Mouse (Mus musculus): ENCODE measurements around the gene Scn8a. TPM values are rescaled to one million over a fixed set of nuclear protein-coding genes. Genes with fewer than 3 reads are reported as not detected.

Gene Scn8a
- total and polyA plus RNA-seq, 3 experiments, result 0.02 TPM; not detected in 2

- H3K27me3 ChIP-seq (ENCODE audit: control insufficient read depth, insufficient read depth, low read length), result no peaks in the 10 kb centered on the region
- no peak for DNase-seq
- no peaks in the 10 kb centered on the region for H3K79me2 ChIP-seq (replicated peaks; ENCODE audit: control insufficient read depth, insufficient read depth, low read length)
- H3K27ac ChIP-seq, result no peak overlapping the region
- no peak overlapping the region for H3K4me3 ChIP-seq
- no peak for TF ChIP-seq CTCF (IDR thresholded peaks at IDR 0.05)
- no peak for TF ChIP-seq EP300 (IDR thresholded peaks at IDR 0.05; ENCODE audit: insufficient read depth, low read depth, low read length)
- TF ChIP-seq POLR2A (IDR thresholded peaks at IDR 0.05; ENCODE audit: insufficient read depth, low read depth, low read length), result no peak
- WGBS, result 37% methylated on average over 26 of the region's 26 CpGs
- no peak overlapping the region for H3K9ac ChIP-seq (ENCODE audit: low read depth, low read length)
- H3K36me3 ChIP-seq (ENCODE audit: control insufficient read depth, insufficient read depth, low read length), result no peaks in the 10 kb centered on the region
- peaks cover 11% of the 10 kb centered on the region for H3K4me1 ChIP-seq (ENCODE audit: control insufficient read depth, insufficient read depth, low read length)
- intact Hi-C loops (cut with DNase I), result loop anchor here (5.0 kb wide), 1 partner anchor 41 kb away; the partner anchor contains the start of gene Ankrd33
Measured at GRCm38 (mm10) chr15:101076071-101077000, 206.7 kb downstream of the Scn8a start.

GRCm38 (mm10) chr15:101077001-101077812 lies 207.5 kb downstream of the Scn8a start:
- Histone ChIP-seq H3K4me3 (peak overlapping the region; percentile 64), H3K27me3 (ENCODE audit: control insufficient read depth, insufficient read depth, low read length) (no peaks in the 10 kb centered on the region), H3K79me2 (replicated peaks; ENCODE audit: control insufficient read depth, insufficient read depth, low read length) (no peaks in the 10 kb centered on the region), H3K27ac (peak overlapping the region; percentile 82), H3K4me1 (ENCODE audit: control insufficient read depth, insufficient read depth, low read length) (peaks cover 11% of the 10 kb centered on the region), H3K9ac (ENCODE audit: low read depth, low read length) (peak overlapping the region; percentile 92), H3K36me3 (ENCODE audit: control insufficient read depth, insufficient read depth, low read length) (no peaks in the 10 kb centered on the region)
- no peak for TF ChIP-seq EP300 (IDR thresholded peaks at IDR 0.05; ENCODE audit: insufficient read depth, low read depth, low read length)
- no peak for TF ChIP-seq POLR2A (IDR thresholded peaks at IDR 0.05; ENCODE audit: insufficient read depth, low read depth, low read length)
- TF ChIP-seq CTCF (IDR thresholded peaks at IDR 0.05), result no peak
- 14% methylated on average over 34 of the region's 34 CpGs for WGBS
- no peak for DNase-seq
- intact Hi-C loops (cut with DNase I), result loop anchor here (5.0 kb wide), 1 partner anchor 40 kb away; the partner anchor contains the start of gene Ankrd33

GRCm38 (mm10) chr15:101077813-101078730 lies 208.4 kb downstream of the Scn8a start, which contains the start of gene Fignl2:
Gene Fignl2 (minus strand): TSS chr15:101078567.
- TF ChIP-seq EP300 (IDR thresholded peaks at IDR 0.05; ENCODE audit: insufficient read depth, low read depth, low read length), result no peak
- no peak for TF ChIP-seq POLR2A (IDR thresholded peaks at IDR 0.05; ENCODE audit: insufficient read depth, low read depth, low read length)
- TF ChIP-seq CTCF (IDR thresholded peaks at IDR 0.05), result no peak
- intact Hi-C loops (cut with DNase I), result loop anchor here (5.0 kb wide), 1 partner anchor 39 kb away; the partner anchor contains the start of gene Ankrd33
- Histone ChIP-seq H3K27me3 (ENCODE audit: control insufficient read depth, insufficient read depth, low read length) (no peaks in the 10 kb centered on the region), H3K4me1 (ENCODE audit: control insufficient read depth, insufficient read depth, low read length) (peaks cover 9% of the 10 kb centered on the region), H3K9ac (ENCODE audit: low read depth, low read length) (peak within 1 kb of the TSS; percentile 92), H3K4me3 (peak within 1 kb of the TSS; percentile 64), H3K27ac (peak within 1 kb of the TSS; percentile 82), H3K79me2 (replicated peaks; ENCODE audit: control insufficient read depth, insufficient read depth, low read length) (no peaks in the 10 kb centered on the region), H3K36me3 (ENCODE audit: control insufficient read depth, insufficient read depth, low read length) (no peaks in the 10 kb centered on the region)
- DNase-seq, result peak; percentile 58 to 69
- under 1% methylated on average over 82 of the region's 96 CpGs for WGBS

- intact Hi-C loops (cut with DNase I), result loop anchor here (5.0 kb wide), 1 partner anchor 39 kb away; the partner anchor contains the start of gene Ankrd33
- Histone ChIP-seq H3K27ac (peak overlapping the region; percentile 82), H3K4me1 (ENCODE audit: control insufficient read depth, insufficient read depth, low read length) (peaks cover 8% of the 10 kb centered on the region), H3K9ac (ENCODE audit: low read depth, low read length) (peak overlapping the region; percentile 80), H3K79me2 (replicated peaks; ENCODE audit: control insufficient read depth, insufficient read depth, low read length) (no peaks in the 10 kb centered on the region), H3K36me3 (ENCODE audit: control insufficient read depth, insufficient read depth, low read length) (no peaks in the 10 kb centered on the region), H3K27me3 (ENCODE audit: control insufficient read depth, insufficient read depth, low read length) (no peaks in the 10 kb centered on the region), H3K4me3 (peak overlapping the region; percentile 64)
- 1% methylated on average over 30 of the region's 30 CpGs for WGBS
- TF ChIP-seq CTCF (IDR thresholded peaks at IDR 0.05) (peak; percentile 29), POLR2A (IDR thresholded peaks at IDR 0.05; ENCODE audit: insufficient read depth, low read depth, low read length) (peak; percentile 78), EP300 (IDR thresholded peaks at IDR 0.05; ENCODE audit: insufficient read depth, low read depth, low read length) (0 out of 2 replicates have a peak, but pooled peaks have one; percentile 58)
- peak; percentile 94 to 95 for DNase-seq
Measured at GRCm38 (mm10) chr15:101078731-101079156, 209.1 kb downstream of the Scn8a start.

Measured in heart, adult 2 months (tissue).